Mouse (Mus musculus) Muller cell, postnatal 12 days (primary cell): ENCODE data around the gene Slc25a43.
A peak's percentile ranks its signal among the peaks of the same experiment; 100 is the strongest.
"Not testable (repeated sequence)": the region's sequence is repeated elsewhere in the genome, so short reads cannot be mapped to it uniquely, and the experiment has no call there.

Source experiments
- DNase-seq: peaks from one replicate; pipeline ENCODE4 v3.0.0-alpha.2; 2015; ENCODE audit errors: inconsistent ontology term

Gene Slc25a43

GRCm38 (mm10) chrX:36777694-36778093 lies 34.2 kb downstream of the Slc25a43 start:
- no peak for DNase-seq

- no peak for DNase-seq
Observed at GRCm38 (mm10) chrX:36789360-36789759, 45.9 kb downstream of the Slc25a43 start.

- DNase-seq, result no peak
Observed at GRCm38 (mm10) chrX:36794571-36794970, 51.1 kb downstream of the Slc25a43 start.

GRCm38 (mm10) chrX:36795424-36796162 lies 52.1 kb downstream of the Slc25a43 start, which contains the start of gene Slc25a5:
TSS of gene Slc25a5 (plus strand) at chrX:36795651.
- peak; percentile 84 for DNase-seq

GRCm38 (mm10) chrX:36796163-36796581 lies 52.7 kb downstream of the Slc25a43 start:
- peak; percentile 86 for DNase-seq

- DNase-seq, result not testable (repeated sequence)
Observed at GRCm38 (mm10) chrX:36796734-36797133, 53.3 kb downstream of the Slc25a43 start.

GRCm38 (mm10) chrX:36799131-36799879 lies 55.8 kb downstream of the Slc25a43 start:
- no peak for DNase-seq

- DNase-seq, result no peak
Observed at GRCm38 (mm10) chrX:36803189-36803588, 59.7 kb downstream of the Slc25a43 start.

- DNase-seq, result peak; percentile 14
Observed at GRCm38 (mm10) chrX:36804196-36804595, 60.7 kb downstream of the Slc25a43 start.

- DNase-seq, result no peak
Observed at GRCm38 (mm10) chrX:36805466-36806235, 62.2 kb downstream of the Slc25a43 start.

- peak; percentile 85 for DNase-seq
Observed at GRCm38 (mm10) chrX:36807360-36808317, 64.2 kb downstream of the Slc25a43 start.

GRCm38 (mm10) chrX:36808318-36808683 lies 64.8 kb downstream of the Slc25a43 start:
- DNase-seq, result no peak

- no peak for DNase-seq
Observed at GRCm38 (mm10) chrX:36811377-36811776, 67.9 kb downstream of the Slc25a43 start.

GRCm38 (mm10) chrX:36814161-36814836 lies 70.8 kb downstream of the Slc25a43 start:
- no peak for DNase-seq

- no peak for DNase-seq
Observed at GRCm38 (mm10) chrX:36815022-36815421, 71.6 kb downstream of the Slc25a43 start.

- DNase-seq, result no peak
Observed at GRCm38 (mm10) chrX:36815439-36815838, 72.0 kb downstream of the Slc25a43 start.

- DNase-seq, result no peak
Observed at GRCm38 (mm10) chrX:36816368-36816899, 73.0 kb downstream of the Slc25a43 start.

GRCm38 (mm10) chrX:36816953-36817441 lies 73.5 kb downstream of the Slc25a43 start:
- no peak for DNase-seq

GRCm38 (mm10) chrX:36819575-36819974 lies 76.1 kb downstream of the Slc25a43 start:
- no peak for DNase-seq

GRCm38 (mm10) chrX:36820201-36820600 lies 76.7 kb downstream of the Slc25a43 start:
- DNase-seq, result no peak
